ENCODE assay signal across 12 mouse cellular contexts in the genomic region with DNA sequence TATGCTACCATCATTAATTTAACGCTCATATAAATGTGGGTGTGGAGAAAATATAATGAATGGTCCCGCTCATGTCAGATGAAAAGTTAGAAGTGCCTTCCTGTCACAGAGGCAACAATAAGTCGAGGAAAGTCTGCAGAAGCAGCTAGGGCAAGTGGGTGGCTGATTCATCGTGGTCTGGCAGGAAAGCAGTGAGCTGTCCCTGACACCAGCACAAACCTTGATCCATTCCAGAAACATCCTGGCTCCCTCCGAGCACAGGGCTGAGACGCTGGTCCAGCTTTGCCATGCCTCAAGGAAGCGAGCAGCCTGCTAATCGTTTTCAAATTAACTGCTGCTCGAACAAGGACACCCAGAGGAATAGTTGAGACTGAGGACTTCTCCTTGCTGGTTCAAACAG.
A peak's percentile ranks its signal among the peaks of the same experiment; 100 is the strongest.
DNase-seq lines count a peak whose midpoint lies in the region; ATAC-seq lines count a peak whose summit lies in the region.
"Had no signal": no experiment of that assay in that cellular context is flagged by ENCODE, and none has a peak within 500 bp of the region (broad histone marks: within the 10 kb centered on the region; RNA-seq: fewer than 3 reads in every experiment).

No protein-coding gene starts in this region.

- WGBS in midbrain, embryonic 10.5 days, result 83% methylated on average over 9 of the region's 9 CpGs
- 68% methylated on average over 9 of the region's 9 CpGs for WGBS in midbrain, embryonic 15.5 days

- H3K4me3 ChIP-seq in midbrain, embryonic 10.5 days, result no peak overlapping the region
- H3K4me3 ChIP-seq in midbrain, embryonic 15.5 days, result no peak overlapping the region
- H3K4me3 ChIP-seq: forebrain, embryonic 13.5 days; heart, embryonic 12.5 days had no signal

- peaks cover 38% of the 10 kb centered on the region for H3K4me1 ChIP-seq in midbrain, embryonic 10.5 days
- H3K4me1 ChIP-seq in midbrain, embryonic 15.5 days, result peaks cover 19% of the 10 kb centered on the region

- no peak overlapping the region for H3K9ac ChIP-seq in midbrain, embryonic 15.5 days
- H3K9ac ChIP-seq: forebrain, embryonic 13.5 days; heart, embryonic 12.5 days had no signal

- peak; percentile 21 to 22 for DNase-seq in cerebellum, adult 18-20 months
- no peak for DNase-seq in cerebellum, adult 8-10 months
- no peak for DNase-seq in midbrain, embryonic 10.5 days (ENCODE audit: low spot score)
- peak; percentile 59 for DNase-seq in adrenal gland, postnatal 25 days
- DNase-seq in kidney, adult 11 months, result no peak
- no peak for DNase-seq in heart, postnatal 25 days (ENCODE audit: low spot score)
- DNase-seq: lung, postnatal 14 days; right cerebral cortex, postnatal 4 days had no signal

- ATAC-seq in midbrain, embryonic 15.5 days (replicated peaks), result no peak
- peak; percentile 56; the same call in 1 of the 2 replicates for ATAC-seq in megakaryocyte-erythroid progenitor cell, adult 5-6 weeks (replicated peaks; ENCODE audit: low FRiP score, low TSS enrichment, poor library complexity, severe bottlenecking)
- ATAC-seq: forebrain, embryonic 13.5 days had no signal

- H3K4me2 ChIP-seq in midbrain, embryonic 15.5 days, result no peak overlapping the region
- H3K4me2 ChIP-seq: forebrain, embryonic 13.5 days; heart, embryonic 12.5 days had no signal

- intact Hi-C loops in heart, postnatal 25 days (cut with DNase I), result no loop called here

- no peaks in the 10 kb centered on the region for H3K9me3 ChIP-seq in midbrain, embryonic 10.5 days (replicated peaks)
- no peaks in the 10 kb centered on the region for H3K9me3 ChIP-seq in midbrain, embryonic 15.5 days
- H3K9me3 ChIP-seq: forebrain, embryonic 13.5 days; heart, embryonic 12.5 days had no signal

- H3K36me3 ChIP-seq in midbrain, embryonic 10.5 days, result no peaks in the 10 kb centered on the region
- H3K36me3 ChIP-seq in midbrain, embryonic 15.5 days (replicated peaks), result no peaks in the 10 kb centered on the region
- H3K36me3 ChIP-seq: heart, embryonic 12.5 days had no signal

- no peaks in the 10 kb centered on the region for H3K27me3 ChIP-seq in midbrain, embryonic 10.5 days (ENCODE audit: low read depth, poor library complexity, severe bottlenecking)
- H3K27me3 ChIP-seq in midbrain, embryonic 15.5 days (replicated peaks), result no peaks in the 10 kb centered on the region
- H3K27me3 ChIP-seq: heart, embryonic 12.5 days had no signal

- peak overlapping the region; percentile 35; the same call in 1 of the 2 replicates for H3K27ac ChIP-seq in midbrain, embryonic 10.5 days (replicated peaks)
- H3K27ac ChIP-seq in midbrain, embryonic 15.5 days, result no peak overlapping the region
- H3K27ac ChIP-seq: forebrain, embryonic 13.5 days had no signal

Comparison
In these comparisons a context has a peak if more than half of its experiments do, and no peak if none do; other contexts are left out.
1. DNase-seq: peak in cerebellum, adult 18-20 months (2 of 2) and adrenal gland, postnatal 25 days (single experiment); none in cerebellum, adult 8-10 months (single experiment), midbrain, embryonic 10.5 days (single experiment), kidney, adult 11 months (single experiment) and heart, postnatal 25 days (single experiment).